In genomic region chr2:101525503-101526381, GRCm38 (mm10) we compare ENCODE assay signal across 7 mouse cellular contexts.
DNase-seq lines count a peak whose midpoint lies in the region; ATAC-seq and TF ChIP-seq lines count a peak whose summit lies in the region.

No protein-coding gene starts in this region.

- 72% methylated on average over 6 of the region's 6 CpGs for WGBS in midbrain, embryonic 13.5 days

- no peak overlapping the region for H3K4me3 ChIP-seq in E14TG2a.4 (replicated peaks; ENCODE audit: low read length)
- no peak overlapping the region for H3K4me3 ChIP-seq in midbrain, embryonic 13.5 days (replicated peaks)

- H3K4me2 ChIP-seq in midbrain, embryonic 13.5 days (replicated peaks): no peak overlapping the region

- peak; percentile 74 for ATAC-seq in midbrain, embryonic 13.5 days
- no peak for ATAC-seq in erythroblast, adult 5-6 weeks (replicated peaks; ENCODE audit: low FRiP score, poor library complexity, severe bottlenecking)

- H3K4me1 ChIP-seq in E14TG2a.4 (replicated peaks; ENCODE audit: low read depth, low read length): no peaks in the 10 kb centered on the region
- H3K4me1 ChIP-seq in midbrain, embryonic 13.5 days (replicated peaks): no peaks in the 10 kb centered on the region

- no peak overlapping the region for H3K9ac ChIP-seq in midbrain, embryonic 13.5 days (replicated peaks)

- DNase-seq in A20 (ENCODE audit: low read depth, low spot score): peak; percentile 53
- peak; percentile 41 for DNase-seq in cerebellum, adult 11 months
- DNase-seq in forelimb bud, embryonic 11.5 days (ENCODE audit: low read depth, low spot score): peak; percentile 61
- DNase-seq in layer of hippocampus, adult 9-11 months: peak; percentile 14

- H3K36me3 ChIP-seq in E14TG2a.4 (ENCODE audit: insufficient read depth, low read length): no peaks in the 10 kb centered on the region
- no peaks in the 10 kb centered on the region for H3K36me3 ChIP-seq in midbrain, embryonic 13.5 days

- no peaks in the 10 kb centered on the region for H3K9me3 ChIP-seq in E14TG2a.4 (ENCODE audit: low read length)
- H3K9me3 ChIP-seq in midbrain, embryonic 13.5 days: no peaks in the 10 kb centered on the region

- no peaks in the 10 kb centered on the region for H3K27me3 ChIP-seq in E14TG2a.4 (ENCODE audit: insufficient read depth, low read length)
- no peaks in the 10 kb centered on the region for H3K27me3 ChIP-seq in midbrain, embryonic 13.5 days

- H3K27ac ChIP-seq in midbrain, embryonic 13.5 days: no peak overlapping the region

- TF ChIP-seq CTCF in E14TG2a.4 (conservative IDR thresholded peaks at IDR 0.05; ENCODE audit: low read length): peak; percentile 45
